Mouse (Mus musculus) lung, postnatal 25 days (tissue): ENCODE measurements around the gene Eln.

Source experiments
- DNase-seq: peaks from one replicate; pipeline ENCODE4 v3.0.0; 2022; ENCODE audit warnings: low spot score

Gene Eln

GRCm38 (mm10) chr5:134746890-134747511 lies at the start of gene Eln:
Gene Eln (minus strand): TSS chr5:134747323.
- DNase-seq: peak; percentile 46

GRCm38 (mm10) chr5:134790080-134790995 lies 43.2 kb upstream of the Eln start:
- DNase-seq: no peak

GRCm38 (mm10) chr5:134788237-134788636 lies 41.1 kb upstream of the Eln start:
- DNase-seq: peak; percentile 47

GRCm38 (mm10) chr5:134785691-134786371 lies 38.7 kb upstream of the Eln start:
- no peak for DNase-seq

GRCm38 (mm10) chr5:134783794-134784193 lies 36.7 kb upstream of the Eln start:
- no peak for DNase-seq

GRCm38 (mm10) chr5:134780963-134781362 lies 33.8 kb upstream of the Eln start:
- no peak for DNase-seq

GRCm38 (mm10) chr5:134780146-134780545 lies 33.0 kb upstream of the Eln start:
- no peak for DNase-seq

- no peak for DNase-seq
Measured at GRCm38 (mm10) chr5:134776551-134776950, 29.4 kb upstream of the Eln start.

- peak; percentile 35 for DNase-seq
Measured at GRCm38 (mm10) chr5:134772522-134772921, 25.4 kb upstream of the Eln start.

- DNase-seq: no peak
Measured at GRCm38 (mm10) chr5:134771750-134772149, 24.6 kb upstream of the Eln start.

GRCm38 (mm10) chr5:134769181-134769580 lies 22.1 kb upstream of the Eln start:
- DNase-seq: peak; percentile 75

GRCm38 (mm10) chr5:134765441-134765840 lies 18.3 kb upstream of the Eln start:
- DNase-seq: no peak

- DNase-seq: no peak
Measured at GRCm38 (mm10) chr5:134763326-134763725, 16.2 kb upstream of the Eln start.

- no peak for DNase-seq
Measured at GRCm38 (mm10) chr5:134761409-134762124, 14.4 kb upstream of the Eln start.

- no peak for DNase-seq
Measured at GRCm38 (mm10) chr5:134756031-134756430, 8.9 kb upstream of the Eln start.

- peak; percentile 44 for DNase-seq
Measured at GRCm38 (mm10) chr5:134754096-134754495, 7.0 kb upstream of the Eln start.

GRCm38 (mm10) chr5:134750469-134750868 lies 3.3 kb upstream of the Eln start:
- no peak for DNase-seq

GRCm38 (mm10) chr5:134747947-134748618 lies 960 bp upstream of the Eln start:
- peak; percentile 80 for DNase-seq

- DNase-seq: peak; percentile 92
Measured at GRCm38 (mm10) chr5:134747512-134747893, 380 bp upstream of the Eln start.

- no peak for DNase-seq
Measured at GRCm38 (mm10) chr5:134746201-134746600, 922 bp downstream of the Eln start.

- no peak for DNase-seq
Measured at GRCm38 (mm10) chr5:134745801-134746200, 1.3 kb downstream of the Eln start.
